Comparison of ENCODE assay signal across 8 mouse cellular contexts in genomic region chrX:159255123-159255978, GRCm38 (mm10). TPM values are rescaled to one million over a fixed set of nuclear protein-coding genes. Genes with fewer than 3 reads are reported as not detected.
DNase-seq lines count a peak whose midpoint lies in the region; ATAC-seq and TF ChIP-seq lines count a peak whose summit lies in the region.

No protein-coding gene starts in this region.

- H3K4me1 ChIP-seq in hindbrain, embryonic 13.5 days (replicated peaks), result no peaks in the 10 kb centered on the region

- in situ Hi-C loops in Patski (cut with MboI; ENCODE audit: low pct_unique_long_range_greater_than_20kb), result no loop called here

- H3K9me3 ChIP-seq in hindbrain, embryonic 13.5 days, result no peaks in the 10 kb centered on the region

- peak; percentile 86 for ATAC-seq in Patski
- ATAC-seq in hindbrain, embryonic 13.5 days (ENCODE audit: low FRiP score), result peak; percentile 97

- 15% methylated on average over 47 of the region's 71 CpGs for WGBS in hindbrain, embryonic 13.5 days

- POLR2A ChIA-PET in Patski (lab: Charles Lee), result no interaction called here

- peak overlapping the region; percentile 61 for H3K4me3 ChIP-seq in hindbrain, embryonic 13.5 days

- H3K27ac ChIP-seq in hindbrain, embryonic 13.5 days, result peak overlapping the region; percentile 89

- TF ChIP-seq CTCF in Patski (IDR thresholded peaks at IDR 0.05), result no peak

- H3K4me2 ChIP-seq in hindbrain, embryonic 13.5 days, result peak overlapping the region; percentile 66

- DNase-seq in Patski (ENCODE audit: low read depth, low spot score), result peak; percentile 31
- peak; percentile 89 to 94 for DNase-seq in cerebellum, postnatal 10 days
- DNase-seq in frontal cortex, postnatal 14 days (ENCODE audit: low spot score in 2 of 2), result peak; percentile 63 to 65
- DNase-seq in left cerebral cortex, adult 18-20 months (ENCODE audit: low spot score in 2 of 2), result peak; percentile 72 to 75
- DNase-seq in lung, postnatal 4 days, result peak; percentile 91 to 95
- peak; percentile 94 for DNase-seq in retina, postnatal 1 day
- DNase-seq in thymus, postnatal 4 days, result peak; percentile 91

- no peaks in the 10 kb centered on the region for H3K36me3 ChIP-seq in hindbrain, embryonic 13.5 days

- H3K9ac ChIP-seq in hindbrain, embryonic 13.5 days, result peak overlapping the region; percentile 82

- CTCF ChIA-PET in Patski (lab: Charles Lee), result interaction anchor here (0.8 kb wide), 1 partner anchor 8 kb away, joined by 4 read pairs; no protein-coding TSS in a partner anchor

- peaks cover 24% of the 10 kb centered on the region for H3K27me3 ChIP-seq in Patski
- H3K27me3 ChIP-seq in hindbrain, embryonic 13.5 days, result 0 out of 2 replicates have a peak, but pooled peaks cover 7% of the 10 kb centered on the region

RNA-seq across cellular contexts. Expression of gene Rps6ka3, which starts 45.2 kb away (rescaled TPM):
- polyA plus RNA-seq in Patski (2021), result 32.0 TPM
- 4.7 and 4.9 TPM in 2 replicates for polyA plus RNA-seq in hindbrain, embryonic 13.5 days (2015; fragmentation: Nextera tagmentation; extraction: Ambion mirVana)
- 10 to 100 TPM; 52.9 to 56.1 TPM for total RNA-seq in left cerebral cortex, adult 18-20 months (2021)

Comparison
In these comparisons a context has a peak if more than half of its experiments do, and no peak if none do; other contexts are left out.
1. Peak in every context shown above with its lines: DNase-seq, ATAC-seq, H3K4me3 ChIP-seq and H3K27ac ChIP-seq.
2. DNase-seq: peak in every context shown above with its lines; median percentile 94 in retina, postnatal 1 day; 93 in lung, postnatal 4 days; 92 in cerebellum, postnatal 10 days; 91 in thymus, postnatal 4 days; 74 in left cerebral cortex, adult 18-20 months; 64 in frontal cortex, postnatal 14 days; 31 in Patski.